In genomic region chr1:180875126-180875525, GRCm38 (mm10) we compare ENCODE assay signal across 13 mouse cellular contexts. TPM values are rescaled to one million over a fixed set of nuclear protein-coding genes. Genes with fewer than 3 reads are reported as not detected.
"Had no signal": no experiment of that assay in that cellular context is flagged by ENCODE, and none has a peak within 500 bp of the region (broad histone marks: within the 10 kb centered on the region; RNA-seq: fewer than 3 reads in every experiment).

No protein-coding gene starts in this region.

- H3K9ac ChIP-seq: limb, embryonic 15.5 days; liver, embryonic 13.5 days; midbrain, embryonic 12.5 days had no signal

- H3K9me3 ChIP-seq: limb, embryonic 15.5 days; liver, embryonic 13.5 days; midbrain, embryonic 12.5 days had no signal

- H3K4me3 ChIP-seq: limb, embryonic 15.5 days; liver, embryonic 13.5 days; midbrain, embryonic 12.5 days had no signal

- H3K4me2 ChIP-seq: limb, embryonic 15.5 days; liver, embryonic 13.5 days; midbrain, embryonic 12.5 days had no signal

- ATAC-seq: intestine, postnatal 0 days had no signal

- DNase-seq: kidney, adult 8-10 months; kidney, postnatal 36 days; layer of hippocampus, adult 9-11 months; layer of hippocampus, postnatal 36 days; liver, embryonic 13.5 days; lung, adult 18-20 months; right cerebral cortex, adult 18-20 months; right cerebral cortex, postnatal 25 days had no signal

- H3K36me3 ChIP-seq: limb, embryonic 15.5 days; liver, embryonic 13.5 days; midbrain, embryonic 12.5 days had no signal

- H3K27me3 ChIP-seq: limb, embryonic 15.5 days; midbrain, embryonic 12.5 days had no signal

- H3K27ac ChIP-seq: limb, embryonic 15.5 days; liver, embryonic 13.5 days; midbrain, embryonic 12.5 days had no signal

- H3K4me1 ChIP-seq: limb, embryonic 15.5 days; midbrain, embryonic 12.5 days had no signal

RNA-seq across cellular contexts. Expression of gene Lefty2, which starts 17.8 kb away (rescaled TPM):
- polyA plus RNA-seq: intestine, postnatal 0 days; liver, embryonic 13.5 days; midbrain, embryonic 12.5 days; stomach, embryonic 14.5 days had no signal

RNA-seq across cellular contexts. Expression of gene Lefty1, which starts 59.7 kb away (rescaled TPM):
- polyA plus RNA-seq: neural tube, embryonic 14.5 days had no signal
